Mouse (Mus musculus) myocyte (in vitro differentiated cells): Measurements from ENCODE around the gene 4930442H23Rik. TPM values are rescaled to one million over a fixed set of nuclear protein-coding genes. Genes with fewer than 3 reads are reported as not detected.

Experiments
- H3K27me3 ChIP-seq: one replicate; pipeline ENCODE4 v1.6.1; 2011; ENCODE audit not compliant: control insufficient read depth, insufficient read depth, insufficient read length
- H3K36me3 ChIP-seq: one replicate; pipeline ENCODE4 v1.6.1; 2011; ENCODE audit not compliant: control insufficient read depth, insufficient read depth
- H3K4me2 ChIP-seq: one replicate; pipeline ENCODE4 v1.6.1; 2011; ENCODE audit warnings: low read depth, control low read depth
- H3K4me3 ChIP-seq: one replicate; pipeline ENCODE4 v1.5.1; 2011; ENCODE audit warnings: mild to moderate bottlenecking, control low read depth, moderate library complexity
- H3K79me2 ChIP-seq: one replicate; pipeline ENCODE4 v1.6.1; 2011; ENCODE audit not compliant: control insufficient read depth, insufficient read depth
- H3ac ChIP-seq: one replicate; pipeline ENCODE4 v1.6.1; 2011; ENCODE audit not compliant: control insufficient read depth, insufficient read length
- CEBPB ChIP-seq: IDR thresholded peaks from 2 replicates; pipeline ENCODE4 v1.6.1; 2011; ENCODE audit warnings: mild to moderate bottlenecking, moderate library complexity; ENCODE audit not compliant: poor library complexity, insufficient read depth, severe bottlenecking
- E2F4 ChIP-seq: IDR thresholded peaks from one replicate; pipeline ENCODE4 v1.6.1; 2011; ENCODE audit warnings: mild to moderate bottlenecking, control low read depth, moderate library complexity; ENCODE audit not compliant: insufficient read depth
- MAX ChIP-seq: IDR thresholded peaks from one replicate; pipeline ENCODE4 v1.6.1; 2011; ENCODE audit warnings: low read depth, mild to moderate bottlenecking, control low read depth
- MYOD1 ChIP-seq, 3 experiments: IDR thresholded peaks; one replicate each; pipeline ENCODE4 v1.6.1; 2011; ENCODE audit warnings: control low read depth in 2 of 3, low read depth in 2 of 3, mild to moderate bottlenecking in 2 of 3, moderate library complexity in 1 of 3; ENCODE audit not compliant: insufficient read length in 2 of 3, control insufficient read depth in 1 of 3
- MYOG ChIP-seq, 3 experiments: IDR thresholded peaks; one replicate each; pipeline ENCODE4 v1.6.1; 2011; ENCODE audit warnings: control low read depth in 2 of 3, low read depth in 2 of 3, mild to moderate bottlenecking in 2 of 3; ENCODE audit not compliant: insufficient read length in 2 of 3, control insufficient read depth in 1 of 3, insufficient read depth in 1 of 3
- POLR2A ChIP-seq: IDR thresholded peaks from one replicate; pipeline ENCODE4 v1.6.1; 2011; ENCODE audit warnings: low read depth, mild to moderate bottlenecking, control low read depth, moderate library complexity; ENCODE audit not compliant: insufficient read length
- POLR2AphosphoS2 ChIP-seq: IDR thresholded peaks from one replicate; pipeline ENCODE4 v1.6.1; 2011; ENCODE audit warnings: low read depth, control low read depth; ENCODE audit not compliant: insufficient read length
- REST ChIP-seq: IDR thresholded peaks from one replicate; pipeline ENCODE4 v1.6.1; 2011; ENCODE audit warnings: mild to moderate bottlenecking, control low read depth, moderate library complexity; ENCODE audit not compliant: insufficient read depth, insufficient read length
- SRF ChIP-seq: IDR thresholded peaks from one replicate; pipeline ENCODE4 v1.6.1; 2011; ENCODE audit warnings: low read depth; ENCODE audit not compliant: control insufficient read depth, insufficient read length
- TCF12 ChIP-seq: IDR thresholded peaks from one replicate; pipeline ENCODE4 v1.6.1; 2011; ENCODE audit warnings: mild to moderate bottlenecking, control low read depth; ENCODE audit not compliant: poor library complexity, insufficient read depth, severe bottlenecking
- TCF3 ChIP-seq: IDR thresholded peaks from one replicate; pipeline ENCODE4 v1.6.1; 2011; ENCODE audit warnings: low read depth, control low read depth; ENCODE audit not compliant: insufficient read length
- USF1 ChIP-seq: IDR thresholded peaks from one replicate; pipeline ENCODE4 v1.6.1; 2011; ENCODE audit warnings: low read depth, mild to moderate bottlenecking, control low read depth, moderate library complexity
- polyA plus RNA-seq: library from polyadenylated mRNA; unstranded; fragments of >200 nt; fragmentation: generic; extraction: Trizol; gene quantifications from one replicate; pipeline ENCODE4 v1.2.1, GENCODE M21; 2012; ENCODE audit warnings: missing spikeins

Gene 4930442H23Rik
- polyA plus RNA-seq, 1 experiment: 0.12 TPM

- Histone ChIP-seq H3ac (no peak overlapping the region), H3K36me3 (peaks cover 9% of the 10 kb centered on the region), H3K4me2 (no peak overlapping the region), H3K4me3 (no peak overlapping the region), H3K27me3 (no peaks in the 10 kb centered on the region), H3K79me2 (peaks cover 82% of the 10 kb centered on the region)
- peak; percentile 55 for TF ChIP-seq POLR2AphosphoS2
- no peak for TF ChIP-seq CEBPB
Measured at GRCm38 (mm10) chr10:81143845-81144437, 39.7 kb downstream of the 4930442H23Rik start.

DNA sequence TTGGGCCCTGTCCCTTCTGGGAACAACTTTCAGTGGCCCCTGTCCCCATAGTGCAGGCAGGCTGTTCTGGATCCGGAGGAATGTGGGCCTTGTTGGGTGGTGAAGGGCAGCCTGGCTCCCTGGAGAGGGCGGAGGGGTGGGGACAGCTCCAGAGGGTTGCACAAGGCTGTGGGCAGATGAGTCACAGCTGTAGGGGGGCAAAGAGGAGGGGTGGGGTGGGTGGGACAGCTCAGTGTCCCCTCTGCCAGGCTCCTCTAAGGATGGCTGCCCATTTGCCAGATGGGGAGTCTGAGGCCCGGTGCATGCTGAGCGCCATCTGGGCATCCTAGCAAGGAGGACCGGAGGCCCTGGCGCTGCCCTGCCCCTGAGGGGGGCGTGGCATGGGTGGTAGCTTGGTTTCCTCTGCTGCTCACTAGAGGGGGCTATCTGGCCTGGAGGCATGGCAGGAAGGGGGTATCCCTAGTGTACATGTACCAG is 40.5 kb downstream of the 4930442H23Rik start:
- Histone ChIP-seq H3K4me3 (no peak overlapping the region), H3K36me3 (peaks cover 9% of the 10 kb centered on the region)

DNA sequence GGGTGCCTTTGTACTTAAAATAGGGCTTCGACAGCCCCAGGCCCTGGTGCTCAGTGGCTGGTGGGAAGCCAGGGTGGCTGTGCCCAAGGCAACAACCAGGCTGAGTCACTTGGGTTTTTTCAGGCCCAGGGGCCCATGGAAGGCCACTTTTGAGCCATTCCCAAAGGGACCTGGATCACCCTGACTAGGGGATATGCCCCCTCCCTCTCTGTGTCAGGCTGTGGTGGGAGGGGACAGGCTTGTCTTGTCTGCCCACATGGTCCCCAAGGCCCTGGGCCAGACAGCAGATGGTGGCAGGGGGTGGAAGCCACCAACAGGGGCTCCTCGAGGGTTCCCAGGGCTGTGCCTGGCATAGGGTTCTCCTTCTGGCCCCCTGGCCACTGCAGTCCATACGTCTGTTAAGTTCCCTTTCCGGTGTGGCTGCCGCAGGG is 41.1 kb downstream of the 4930442H23Rik start:
- Histone ChIP-seq H3K27me3 (no peaks in the 10 kb centered on the region), H3K79me2 (peaks cover 90% of the 10 kb centered on the region), H3ac (no peak overlapping the region), H3K4me2 (peak overlapping the region; percentile 89), H3K4me3 (no peak overlapping the region), H3K36me3 (peaks cover 9% of the 10 kb centered on the region)
- TF ChIP-seq MYOG (IDR thresholded peaks at IDR 0.05; ENCODE audit: control insufficient read depth in 1 of 3, insufficient read depth in 1 of 3, insufficient read length in 2 of 3, low read depth in 2 of 3): peak in 1 of 3 experiments; percentile 32
- TF ChIP-seq CEBPB: no peak

More for the DNA sequence above, 40.5 kb downstream of the 4930442H23Rik start:
- H3K27me3 ChIP-seq: no peaks in the 10 kb centered on the region
- TF ChIP-seq POLR2AphosphoS2: no peak
- TF ChIP-seq CEBPB: peak; percentile 93
- no peak for TF ChIP-seq USF1
- TF ChIP-seq E2F4: no peak
- TF ChIP-seq MAX: no peak
- peak in 1 of 3 experiments; percentile 60 for TF ChIP-seq MYOG (IDR thresholded peaks at IDR 0.05; ENCODE audit: control insufficient read depth in 1 of 3, insufficient read depth in 1 of 3, insufficient read length in 2 of 3, low read depth in 2 of 3)
- TF ChIP-seq TCF12: no peak
- TF ChIP-seq POLR2A: no peak
- no peak for TF ChIP-seq SRF
- TF ChIP-seq MYOD1 (IDR thresholded peaks at IDR 0.05; ENCODE audit: control insufficient read depth in 1 of 3, insufficient read length in 2 of 3, low read depth in 2 of 3): peak in 1 of 3 experiments; percentile 51
- TF ChIP-seq TCF3: no peak
- TF ChIP-seq REST: no peak
- peaks cover 90% of the 10 kb centered on the region for H3K79me2 ChIP-seq
- peak overlapping the region; percentile 89 for H3K4me2 ChIP-seq
- H3ac ChIP-seq: no peak overlapping the region

DNA sequence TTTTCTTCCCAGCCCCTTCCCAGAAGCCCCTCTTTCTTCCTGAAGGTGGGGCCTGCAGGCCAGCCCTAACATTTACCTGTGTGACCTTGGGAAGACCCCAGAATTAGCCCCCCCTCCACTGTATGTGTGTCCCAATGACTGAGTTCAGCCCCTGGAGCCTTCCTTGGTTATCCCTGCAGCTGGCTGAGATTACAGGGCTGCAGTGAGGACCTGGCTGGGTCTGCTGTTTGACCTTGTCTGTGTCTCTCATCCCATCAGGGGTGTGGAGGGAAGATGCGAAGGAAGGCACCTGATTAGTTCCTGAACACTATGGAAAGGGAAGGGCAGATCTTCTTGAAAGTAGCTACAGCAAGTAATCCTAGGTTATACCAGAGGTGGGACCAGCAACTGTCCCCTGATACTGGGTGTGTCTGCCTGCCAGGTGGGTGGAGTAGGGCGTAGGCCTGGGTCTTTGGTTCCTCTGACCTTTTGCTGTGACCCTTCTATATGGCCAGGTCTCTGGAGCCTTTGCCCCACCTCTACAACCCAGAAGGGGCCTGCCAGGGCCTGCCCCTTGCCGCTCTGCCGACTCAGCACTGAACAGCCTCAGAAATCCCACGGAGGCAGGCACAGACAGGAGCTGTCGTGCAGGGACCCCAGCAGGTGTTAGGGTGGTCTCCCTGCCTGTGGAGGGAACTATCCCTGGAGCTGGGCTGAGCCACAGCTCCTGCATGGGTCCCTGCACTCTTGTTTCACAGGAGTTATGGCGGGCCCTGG is 42.0 kb downstream of the 4930442H23Rik start:
- no peak for TF ChIP-seq MAX
- TF ChIP-seq TCF12: no peak
- no peak for TF ChIP-seq MYOG (IDR thresholded peaks at IDR 0.05; ENCODE audit: control insufficient read depth in 1 of 3, insufficient read depth in 1 of 3, insufficient read length in 2 of 3, low read depth in 2 of 3)
- TF ChIP-seq USF1: no peak
- no peak for TF ChIP-seq REST
- no peak for TF ChIP-seq CEBPB
- no peak for TF ChIP-seq POLR2AphosphoS2
- no peak for TF ChIP-seq SRF
- no peak for TF ChIP-seq TCF3
- TF ChIP-seq POLR2A: no peak
- no peak overlapping the region for H3ac ChIP-seq
- H3K79me2 ChIP-seq: peaks cover 80% of the 10 kb centered on the region
- peak overlapping the region; percentile 94 for H3K4me3 ChIP-seq
- no peaks in the 10 kb centered on the region for H3K27me3 ChIP-seq
- peak overlapping the region; percentile 89 for H3K4me2 ChIP-seq
- peaks cover 9% of the 10 kb centered on the region for H3K36me3 ChIP-seq

DNA sequence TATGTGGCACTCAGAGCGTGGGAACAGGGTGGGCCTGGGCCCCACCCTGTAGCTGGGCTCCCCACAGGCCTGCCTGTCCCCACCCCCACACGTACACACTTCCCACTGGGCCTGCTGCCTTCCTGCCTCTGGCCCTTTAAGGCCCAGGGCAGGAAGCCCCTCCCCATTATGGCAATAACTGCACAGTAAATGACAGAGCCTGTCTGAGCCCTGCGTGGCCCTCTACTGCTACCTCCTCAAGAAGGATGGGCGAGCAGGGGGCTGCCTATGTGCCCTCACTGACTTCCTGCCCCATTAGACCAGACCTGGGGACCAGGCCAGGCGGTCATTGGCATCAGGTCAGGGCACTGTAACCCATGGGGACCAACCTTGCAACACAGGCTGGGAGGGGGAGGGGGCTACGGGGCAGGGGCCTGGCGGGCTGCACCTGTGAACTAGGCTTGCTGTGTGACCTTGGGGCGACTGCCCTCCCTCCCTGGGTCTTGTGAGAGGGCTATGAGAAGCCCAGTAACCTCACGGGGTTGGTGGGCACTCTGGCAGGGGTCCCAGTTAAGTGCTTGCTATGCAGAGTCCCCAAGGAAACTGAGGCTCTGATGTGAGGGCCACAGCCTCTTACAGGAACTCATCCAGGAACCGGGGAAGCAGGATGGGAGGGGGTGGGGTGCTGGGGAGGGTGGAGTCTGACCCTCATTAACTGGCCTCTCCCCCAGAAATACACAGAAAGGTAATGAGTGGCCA is 42.8 kb downstream of the 4930442H23Rik start:
- H3K4me3 ChIP-seq: peak overlapping the region; percentile 94
- H3K4me2 ChIP-seq: peak overlapping the region; percentile 89
- H3K27me3 ChIP-seq: no peaks in the 10 kb centered on the region
- no peak for TF ChIP-seq CEBPB
- no peak for TF ChIP-seq TCF12
- TF ChIP-seq SRF: no peak
- TF ChIP-seq POLR2AphosphoS2: no peak
- no peak for TF ChIP-seq E2F4
- TF ChIP-seq POLR2A: no peak
- TF ChIP-seq REST: no peak
- H3K79me2 ChIP-seq: peaks cover 75% of the 10 kb centered on the region
- peaks cover 9% of the 10 kb centered on the region for H3K36me3 ChIP-seq
- no peak overlapping the region for H3ac ChIP-seq
